Mouse (Mus musculus): ENCODE results near the gene Gpr3. TPM values are rescaled to one million over a fixed set of nuclear protein-coding genes. Genes with fewer than 3 reads are reported as not detected.

Gene Gpr3
- polyA plus RNA-seq, 1 experiment from 2014 or later, result 0.48 TPM

- Histone ChIP-seq H3K27me3 (no peaks in the 10 kb centered on the region), H3K9me3 (no peaks in the 10 kb centered on the region), H3K36me3 (no peaks in the 10 kb centered on the region; the same call in 1 of the 2 replicates), H3K4me1 (peaks cover 27% of the 10 kb centered on the region), H3K27ac (replicated peaks) (peak overlapping the region; percentile 77), H3K4me3 (no peak overlapping the region), H3K4me2 (replicated peaks) (0 out of 2 replicates have a peak overlapping the region, but pooled peaks have one; percentile 1), H3K9ac (replicated peaks) (0 out of 2 replicates have a peak overlapping the region, but pooled peaks have one; percentile 5)
- 0 out of 2 replicates have a peak, but pooled peaks have one; percentile 26 for ATAC-seq (replicated peaks)
- WGBS, result 47% methylated on average over 14 of the region's 14 CpGs
Observed at GRCm38 (mm10) chr4:133175998-133176760, 36.2 kb downstream of the Gpr3 start.

- Histone ChIP-seq H3K27me3 (no peaks in the 10 kb centered on the region), H3K27ac (replicated peaks) (peak overlapping the region; percentile 77; the same call in 1 of the 2 replicates), H3K36me3 (no peaks in the 10 kb centered on the region; the same call in 1 of the 2 replicates), H3K4me1 (peaks cover 36% of the 10 kb centered on the region), H3K4me3 (no peak overlapping the region), H3K4me2 (replicated peaks) (no peak overlapping the region), H3K9me3 (no peaks in the 10 kb centered on the region), H3K9ac (replicated peaks) (no peak overlapping the region)
- no peak for ATAC-seq (replicated peaks)
- 75% methylated on average over 7 of the region's 7 CpGs for WGBS
Observed at GRCm38 (mm10) chr4:133175274-133175673, 37.1 kb downstream of the Gpr3 start.

GRCm38 (mm10) chr4:133174361-133174760 lies 38.0 kb downstream of the Gpr3 start:
- H3K27me3 ChIP-seq, result no peaks in the 10 kb centered on the region
- no peak overlapping the region for H3K4me3 ChIP-seq
- no peak overlapping the region for H3K27ac ChIP-seq (replicated peaks)
- no peaks in the 10 kb centered on the region; the same call in 1 of the 2 replicates for H3K36me3 ChIP-seq
- WGBS, result 88% methylated on average over 4 of the region's 4 CpGs
- H3K9ac ChIP-seq (replicated peaks), result no peak overlapping the region
- H3K9me3 ChIP-seq, result no peaks in the 10 kb centered on the region
- peaks cover 39% of the 10 kb centered on the region for H3K4me1 ChIP-seq
- H3K4me2 ChIP-seq (replicated peaks), result no peak overlapping the region
- ATAC-seq (replicated peaks), result no peak

- Histone ChIP-seq H3K27me3 (no peaks in the 10 kb centered on the region), H3K4me3 (no peak overlapping the region), H3K9ac (replicated peaks) (no peak overlapping the region), H3K36me3 (no peaks in the 10 kb centered on the region), H3K4me1 (peaks cover 36% of the 10 kb centered on the region), H3K27ac (replicated peaks) (no peak overlapping the region), H3K4me2 (replicated peaks) (no peak overlapping the region), H3K9me3 (no peaks in the 10 kb centered on the region)
- ATAC-seq (replicated peaks), result no peak
- 87% methylated on average over 4 of the region's 4 CpGs for WGBS
Observed at GRCm38 (mm10) chr4:133172451-133172850, 39.9 kb downstream of the Gpr3 start.

GRCm38 (mm10) chr4:133170616-133171015 lies 41.7 kb downstream of the Gpr3 start:
- no peak for ATAC-seq (replicated peaks)
- 0 out of 2 replicates have a peak overlapping the region, but pooled peaks have one; percentile 10 for H3K27ac ChIP-seq (replicated peaks)

GRCm38 (mm10) chr4:133170056-133170524 lies 42.2 kb downstream of the Gpr3 start:
- no peak overlapping the region for H3K4me3 ChIP-seq
- H3K36me3 ChIP-seq, result no peaks in the 10 kb centered on the region
- WGBS, result 82% methylated on average over 3 of the region's 3 CpGs
- H3K27me3 ChIP-seq, result no peaks in the 10 kb centered on the region
- H3K27ac ChIP-seq (replicated peaks), result no peak overlapping the region
- no peak for ATAC-seq (replicated peaks)
- no peak overlapping the region for H3K4me2 ChIP-seq (replicated peaks)
- H3K9me3 ChIP-seq, result no peaks in the 10 kb centered on the region
- no peak overlapping the region for H3K9ac ChIP-seq (replicated peaks)
- peaks cover 12% of the 10 kb centered on the region for H3K4me1 ChIP-seq

More at GRCm38 (mm10) chr4:133170616-133171015, 41.7 kb downstream of the Gpr3 start:
- no peak overlapping the region for H3K4me3 ChIP-seq
- no peak overlapping the region for H3K4me2 ChIP-seq (replicated peaks)
- no peaks in the 10 kb centered on the region for H3K36me3 ChIP-seq
- peaks cover 17% of the 10 kb centered on the region for H3K4me1 ChIP-seq
- H3K9me3 ChIP-seq, result no peaks in the 10 kb centered on the region
- no peaks in the 10 kb centered on the region for H3K27me3 ChIP-seq
- H3K9ac ChIP-seq (replicated peaks), result no peak overlapping the region

- Histone ChIP-seq H3K4me2 (replicated peaks) (no peak overlapping the region), H3K9ac (replicated peaks) (no peak overlapping the region), H3K27ac (replicated peaks) (no peak overlapping the region), H3K4me3 (no peak overlapping the region), H3K36me3 (no peaks in the 10 kb centered on the region), H3K27me3 (no peaks in the 10 kb centered on the region), H3K4me1 (peaks cover 12% of the 10 kb centered on the region), H3K9me3 (no peaks in the 10 kb centered on the region)
- ATAC-seq (replicated peaks), result no peak
- WGBS, result 92% methylated on average over 10 of the region's 10 CpGs
Observed at GRCm38 (mm10) chr4:133169237-133170055, 42.9 kb downstream of the Gpr3 start.

GRCm38 (mm10) chr4:133166773-133167172 lies 45.6 kb downstream of the Gpr3 start:
- no peaks in the 10 kb centered on the region for H3K9me3 ChIP-seq
- H3K27ac ChIP-seq (replicated peaks), result no peak overlapping the region
- no peak overlapping the region for H3K4me2 ChIP-seq (replicated peaks)
- H3K4me3 ChIP-seq, result no peak overlapping the region
- WGBS, result 96% methylated on average over 9 of the region's 9 CpGs
- no peaks in the 10 kb centered on the region for H3K36me3 ChIP-seq
- no peaks in the 10 kb centered on the region for H3K27me3 ChIP-seq
- no peak for ATAC-seq (replicated peaks)
- no peak overlapping the region for H3K9ac ChIP-seq (replicated peaks)
- H3K4me1 ChIP-seq, result peaks cover 12% of the 10 kb centered on the region

- no peak overlapping the region for H3K27ac ChIP-seq (replicated peaks)
- no peaks in the 10 kb centered on the region for H3K36me3 ChIP-seq
- no peaks in the 10 kb centered on the region for H3K9me3 ChIP-seq
- WGBS, result 59% methylated on average over 6 of the region's 6 CpGs
- no peak for ATAC-seq (replicated peaks)
- H3K9ac ChIP-seq (replicated peaks), result no peak overlapping the region
- peaks cover 22% of the 10 kb centered on the region for H3K4me1 ChIP-seq
- no peak overlapping the region for H3K4me2 ChIP-seq (replicated peaks)
- no peaks in the 10 kb centered on the region for H3K27me3 ChIP-seq
- no peak overlapping the region for H3K4me3 ChIP-seq
Observed at GRCm38 (mm10) chr4:133162196-133162595, 50.1 kb downstream of the Gpr3 start.

- no peak overlapping the region for H3K27ac ChIP-seq (replicated peaks)
- no peak overlapping the region for H3K9ac ChIP-seq (replicated peaks)
- no peak for ATAC-seq (replicated peaks)
- no peak overlapping the region for H3K4me3 ChIP-seq
- WGBS, result 57% methylated on average over 4 of the region's 4 CpGs
- no peaks in the 10 kb centered on the region for H3K36me3 ChIP-seq
- no peaks in the 10 kb centered on the region for H3K27me3 ChIP-seq
- H3K4me1 ChIP-seq, result peaks cover 22% of the 10 kb centered on the region
- no peaks in the 10 kb centered on the region for H3K9me3 ChIP-seq
- no peak overlapping the region for H3K4me2 ChIP-seq (replicated peaks)
Observed at GRCm38 (mm10) chr4:133160821-133161220, 51.5 kb downstream of the Gpr3 start.

- Histone ChIP-seq H3K4me2 (replicated peaks) (no peak overlapping the region), H3K4me1 (peaks cover 22% of the 10 kb centered on the region), H3K27ac (replicated peaks) (no peak overlapping the region), H3K4me3 (no peak overlapping the region), H3K36me3 (no peaks in the 10 kb centered on the region), H3K27me3 (no peaks in the 10 kb centered on the region), H3K9me3 (no peaks in the 10 kb centered on the region), H3K9ac (replicated peaks) (no peak overlapping the region)
- WGBS, result 71% methylated on average over 8 of the region's 8 CpGs
- no peak for ATAC-seq (replicated peaks)
Observed at GRCm38 (mm10) chr4:133160211-133160610, 52.1 kb downstream of the Gpr3 start.

- no peak overlapping the region for H3K4me2 ChIP-seq (replicated peaks)
- WGBS, result 27% methylated on average over 4 of the region's 4 CpGs
- ATAC-seq (replicated peaks), result no peak
Observed at GRCm38 (mm10) chr4:133159646-133160045, 52.7 kb downstream of the Gpr3 start.

More at GRCm38 (mm10) chr4:133159646-133160045, 52.7 kb downstream of the Gpr3 start:
- no peak overlapping the region for H3K9ac ChIP-seq (replicated peaks)
- H3K27ac ChIP-seq (replicated peaks), result no peak overlapping the region
- no peaks in the 10 kb centered on the region for H3K9me3 ChIP-seq
- no peaks in the 10 kb centered on the region for H3K27me3 ChIP-seq
- H3K36me3 ChIP-seq, result no peaks in the 10 kb centered on the region
- H3K4me3 ChIP-seq, result no peak overlapping the region
- peaks cover 22% of the 10 kb centered on the region for H3K4me1 ChIP-seq
